Comparison of ENCODE assay signal across 15 mouse cellular contexts in genomic region chr3:14957481-14957880, GRCm38 (mm10).
A peak's percentile ranks its signal among the peaks of the same experiment; 100 is the strongest.
DNase-seq lines count a peak whose midpoint lies in the region; ATAC-seq and TF ChIP-seq lines count a peak whose summit lies in the region.
"Had no signal": no experiment of that assay in that cellular context is flagged by ENCODE, and none has a peak within 500 bp of the region (broad histone marks: within the 10 kb centered on the region; RNA-seq: fewer than 3 reads in every experiment).

No protein-coding gene starts in this region.

- H3K9me3 ChIP-seq in lung, embryonic 15.5 days: no peaks in the 10 kb centered on the region
- H3K9me3 ChIP-seq: hindbrain, embryonic 12.5 days; midbrain, embryonic 10.5 days had no signal

- H3K4me3 ChIP-seq in lung, embryonic 15.5 days: no peak overlapping the region
- H3K4me3 ChIP-seq in left cerebral cortex, adult 2 months: no peak overlapping the region
- H3K4me3 ChIP-seq: erythroblast, embryonic 14.5 days; hindbrain, embryonic 12.5 days; midbrain, embryonic 10.5 days had no signal

- H3K27me3 ChIP-seq in lung, embryonic 15.5 days: no peaks in the 10 kb centered on the region
- H3K27me3 ChIP-seq: hindbrain, embryonic 12.5 days had no signal

- 45% methylated on average over 1 of the region's 1 CpGs for WGBS in lung, embryonic 15.5 days

- DNase-seq in layer of hippocampus, adult 11-12 months (ENCODE audit: low spot score): peak; percentile 6
- no peak for DNase-seq in layer of hippocampus, postnatal 10 days (ENCODE audit: low spot score in 2 of 2)
- peak; percentile 59 for DNase-seq in adrenal gland, postnatal 14 days
- peak; percentile 85 for DNase-seq in kidney, adult 9 months
- DNase-seq in left cerebral cortex, adult 2 months (ENCODE audit: extremely low spot score in 1 of 2, low spot score in 2 of 2): no peak
- DNase-seq in gastrocnemius, postnatal 10 days: no peak
- DNase-seq in cerebellum, postnatal 36 days: no peak
- DNase-seq: B cell, adult 2 months; cerebellum, adult 8-10 months had no signal

- TF ChIP-seq CTCF in left cerebral cortex, adult 2 months (IDR thresholded peaks at IDR 0.05): no peak

- peak overlapping the region; percentile 65 for H3K27ac ChIP-seq in lung, embryonic 15.5 days
- H3K27ac ChIP-seq in left cerebral cortex, adult 2 months: no peak overlapping the region
- H3K27ac ChIP-seq: hindbrain, embryonic 12.5 days; liver, embryonic 14.5 days; midbrain, embryonic 10.5 days had no signal

- no peak overlapping the region for H3K4me2 ChIP-seq in lung, embryonic 15.5 days
- H3K4me2 ChIP-seq: hindbrain, embryonic 12.5 days had no signal

- H3K4me1 ChIP-seq in lung, embryonic 15.5 days: peaks cover 39% of the 10 kb centered on the region

- no peak overlapping the region for H3K9ac ChIP-seq in lung, embryonic 15.5 days
- H3K9ac ChIP-seq: hindbrain, embryonic 12.5 days; liver, embryonic 14.5 days had no signal

- H3K36me3 ChIP-seq in lung, embryonic 15.5 days: no peaks in the 10 kb centered on the region
- H3K36me3 ChIP-seq: hindbrain, embryonic 12.5 days; midbrain, embryonic 10.5 days had no signal

- peak; percentile 81; the same call in 1 of the 2 replicates for ATAC-seq in lung, embryonic 15.5 days (ENCODE audit: borderline replicate concordance, extremely low read depth, low FRiP score, low TSS enrichment)
- ATAC-seq: intestine, postnatal 0 days had no signal

- intact Hi-C loops in left cerebral cortex, adult 2 months (cut with DNase I): no loop called here

Comparison
In these comparisons a context has a peak if more than half of its experiments do, and no peak if none do; other contexts are left out.
1. DNase-seq: peak in layer of hippocampus, adult 11-12 months (single experiment), adrenal gland, postnatal 14 days (single experiment) and kidney, adult 9 months (single experiment); none in layer of hippocampus, postnatal 10 days (0 of 2), left cerebral cortex, adult 2 months (0 of 2), gastrocnemius, postnatal 10 days (single experiment) and cerebellum, postnatal 36 days (0 of 2).